Mouse (Mus musculus) forebrain, embryonic 10.5 days (tissue): ENCODE measurements at regions not wholly inside any gene's neighbourhood (a gene's known extent, or its start where the extent isn't known, plus 50 kb on each side); places are given as distances from the start of the nearest gene placed in this dataset.

Experiments used
- DNase-seq: peaks from one replicate; pipeline ENCODE4 v3.0.0-alpha.2; 2017; ENCODE audit warnings: low spot score; ENCODE audit errors: extremely low spot score
- H3K27ac ChIP-seq: fragments of 300-500 bp; sonication (generic); 2 replicates; pipeline ENCODE4 v1.5.1; 2016; ENCODE audit warnings: mild to moderate bottlenecking
- H3K27me3 ChIP-seq: fragments of 300-500 bp; sonication (generic); 2 replicates; pipeline ENCODE4 v1.6.1; 2016; ENCODE audit warnings: mild to moderate bottlenecking; ENCODE audit not compliant: poor library complexity, severe bottlenecking
- H3K36me3 ChIP-seq: fragments of 300-500 bp; sonication (generic); replicated peaks from 2 replicates; pipeline ENCODE4 v1.6.1; 2016; ENCODE audit warnings: mild to moderate bottlenecking, moderate library complexity
- H3K4me1 ChIP-seq: fragments of 300-500 bp; sonication (generic); 2 replicates; pipeline ENCODE4 v1.6.1; 2016
- H3K4me3 ChIP-seq: fragments of 300-500 bp; sonication (generic); 2 replicates; pipeline ENCODE4 v1.5.1; 2016; ENCODE audit warnings: mild to moderate bottlenecking, moderate library complexity
- H3K9me3 ChIP-seq: fragments of 300-500 bp; sonication (generic); 2 replicates; pipeline ENCODE4 v1.6.1; 2016; ENCODE audit warnings: mild to moderate bottlenecking, moderate library complexity
- WGBS: fragments of 180-500 bp; shearing (Covaris S2); methylation state at CpG from one replicate; pipeline ENCODE4 v1.1.7; 2016; 5-methylcytosine and 5-hydroxymethylcytosine counted together

GRCm38 (mm10) chr11:63474831-63475230 is 346.0 kb downstream of the Pmp22 start:
- Histone ChIP-seq H3K4me1 (no peaks in the 10 kb centered on the region), H3K9me3 (peaks cover 5% of the 10 kb centered on the region; the same call in 1 of the 2 replicates), H3K36me3 (no peaks in the 10 kb centered on the region), H3K4me3 (no peak overlapping the region), H3K27ac (no peak overlapping the region), H3K27me3 (peaks cover 3% of the 10 kb centered on the region)
- no peak for DNase-seq
- WGBS: 95% methylated on average over 15 of the region's 15 CpGs

DNA sequence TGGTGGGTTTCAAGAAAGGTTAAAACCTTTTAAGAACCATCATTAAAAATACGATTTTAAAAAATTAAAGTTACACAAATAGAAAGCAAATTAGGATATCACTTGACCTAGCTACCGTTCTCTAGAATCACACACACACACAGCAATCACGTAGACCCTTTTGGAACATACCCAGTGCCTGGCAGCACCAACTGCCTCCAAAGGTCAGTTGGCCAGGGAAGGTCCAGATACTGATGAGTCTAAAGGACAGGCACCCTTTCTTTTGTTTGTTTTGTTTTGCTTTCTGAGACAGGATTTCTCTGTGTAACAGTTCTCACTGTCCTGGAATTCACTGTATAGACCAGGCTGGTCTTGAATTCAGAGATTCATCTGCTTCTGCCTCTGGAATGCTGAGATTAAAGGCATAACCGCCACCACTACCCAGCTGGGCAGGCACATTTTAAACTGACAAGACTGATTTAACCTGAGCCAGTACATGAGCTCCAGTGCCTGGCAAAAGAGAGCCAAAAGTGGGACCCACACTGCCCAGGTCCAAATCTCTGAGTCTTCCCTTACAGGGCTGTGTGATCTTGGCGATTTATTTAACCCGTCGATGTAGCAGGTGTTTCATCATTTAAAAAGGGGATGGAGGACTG is 353.0 kb downstream of the Pmp22 start:
- DNase-seq: no peak
- no peaks in the 10 kb centered on the region for H3K36me3 ChIP-seq
- WGBS: 63% methylated on average over 7 of the region's 7 CpGs
- no peak overlapping the region for H3K27ac ChIP-seq
- peaks cover 50% of the 10 kb centered on the region for H3K27me3 ChIP-seq
- peaks cover 20% of the 10 kb centered on the region; the same call in 1 of the 2 replicates for H3K9me3 ChIP-seq
- H3K4me1 ChIP-seq: peaks cover 15% of the 10 kb centered on the region
- H3K4me3 ChIP-seq: no peak overlapping the region

DNA sequence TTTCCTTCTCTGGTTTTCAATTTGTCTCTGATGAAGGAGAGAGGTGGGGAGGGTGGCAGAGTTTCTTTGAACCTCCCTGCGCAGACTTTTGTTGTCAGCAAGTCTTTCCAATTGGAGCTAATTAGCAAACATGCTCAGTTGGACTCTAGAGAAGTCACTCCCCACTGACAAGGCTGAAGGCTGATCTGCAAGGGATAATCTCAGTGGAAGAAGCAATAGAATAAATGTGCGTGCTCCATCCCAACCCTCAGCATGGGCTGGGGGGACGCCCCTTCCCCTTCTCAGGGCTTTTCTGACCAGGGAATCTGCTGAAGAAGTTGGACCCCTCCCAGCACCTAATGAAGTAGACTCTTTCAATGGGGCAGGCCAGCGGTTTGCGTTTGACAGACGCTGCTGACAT is 353.8 kb downstream of the Pmp22 start:
- WGBS: 13% methylated on average over 6 of the region's 6 CpGs
- no peak for DNase-seq
- Histone ChIP-seq H3K27me3 (peaks cover 55% of the 10 kb centered on the region), H3K27ac (no peak overlapping the region), H3K36me3 (no peaks in the 10 kb centered on the region), H3K9me3 (peaks cover 18% of the 10 kb centered on the region; the same call in 1 of the 2 replicates), H3K4me1 (peaks cover 15% of the 10 kb centered on the region), H3K4me3 (no peak overlapping the region)

- DNase-seq: no peak
- H3K4me3 ChIP-seq: no peak overlapping the region
- H3K27me3 ChIP-seq: peaks cover 32% of the 10 kb centered on the region
- H3K4me1 ChIP-seq: peaks cover 11% of the 10 kb centered on the region
- WGBS: 57% methylated on average over 2 of the region's 2 CpGs
- H3K36me3 ChIP-seq: no peaks in the 10 kb centered on the region
- peaks cover 4% of the 10 kb centered on the region; the same call in 1 of the 2 replicates for H3K9me3 ChIP-seq
- H3K27ac ChIP-seq: no peak overlapping the region
These were observed 358.4 kb downstream of the Pmp22 start for GRCm38 (mm10) chr11:63487203-63487602.

- H3K9me3 ChIP-seq: no peaks in the 10 kb centered on the region
- no peak overlapping the region for H3K27ac ChIP-seq
- H3K36me3 ChIP-seq: no peaks in the 10 kb centered on the region
- WGBS: 83% methylated on average over 5 of the region's 5 CpGs
- H3K27me3 ChIP-seq: no peaks in the 10 kb centered on the region
- H3K4me3 ChIP-seq: no peak overlapping the region
- DNase-seq: no peak
- no peaks in the 10 kb centered on the region for H3K4me1 ChIP-seq
These were observed 373.4 kb downstream of the Pmp22 start for GRCm38 (mm10) chr11:63502181-63502580.

DNA sequence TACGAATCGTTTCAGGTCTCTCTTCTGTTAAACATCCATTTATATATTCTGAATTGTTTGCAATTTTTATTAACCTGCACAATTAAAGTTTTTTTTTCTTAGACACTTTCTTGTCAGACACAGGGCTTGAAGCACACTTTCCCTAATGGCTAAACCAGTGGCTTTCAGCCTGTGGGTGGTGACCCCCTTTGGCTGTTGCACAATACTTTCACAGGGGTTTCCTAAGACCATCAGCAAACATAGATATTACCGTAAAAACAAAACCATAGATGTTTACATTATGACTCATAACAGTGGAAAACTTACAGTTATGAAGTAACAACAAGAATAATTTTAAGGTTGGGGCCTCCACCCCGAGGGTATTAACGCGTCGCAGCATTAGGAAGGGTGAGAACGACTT is 378.6 kb downstream of the Pmp22 start:
- 97% methylated on average over 8 of the region's 8 CpGs for WGBS
- Histone ChIP-seq H3K27me3 (no peaks in the 10 kb centered on the region), H3K36me3 (no peaks in the 10 kb centered on the region), H3K4me1 (no peaks in the 10 kb centered on the region), H3K9me3 (no peaks in the 10 kb centered on the region), H3K27ac (no peak overlapping the region), H3K4me3 (no peak overlapping the region)
- DNase-seq: no peak

DNA sequence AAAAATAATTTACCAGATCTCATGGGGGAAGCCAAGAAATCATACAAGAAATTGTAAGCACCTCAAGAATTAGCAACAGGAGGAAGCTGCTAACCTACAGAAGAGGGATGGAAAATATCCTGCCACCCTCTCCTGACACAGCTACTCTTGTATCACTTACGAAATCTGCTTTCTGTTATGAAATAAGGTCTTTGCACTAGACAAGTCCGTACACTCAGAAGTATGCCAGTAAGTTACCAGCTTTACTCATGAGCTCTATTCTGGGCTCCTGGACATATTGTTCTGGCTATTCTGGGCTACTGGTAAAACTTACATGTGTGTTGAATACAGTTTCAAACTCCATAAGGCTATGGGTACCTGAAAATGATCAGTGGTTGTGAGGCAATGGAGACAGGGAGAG is 379.9 kb downstream of the Pmp22 start:
- DNase-seq: no peak
- Histone ChIP-seq H3K36me3 (no peaks in the 10 kb centered on the region), H3K27ac (no peak overlapping the region), H3K27me3 (no peaks in the 10 kb centered on the region), H3K4me1 (no peaks in the 10 kb centered on the region), H3K9me3 (peaks cover 6% of the 10 kb centered on the region), H3K4me3 (no peak overlapping the region)
- WGBS: 93% methylated on average over 2 of the region's 2 CpGs

DNA sequence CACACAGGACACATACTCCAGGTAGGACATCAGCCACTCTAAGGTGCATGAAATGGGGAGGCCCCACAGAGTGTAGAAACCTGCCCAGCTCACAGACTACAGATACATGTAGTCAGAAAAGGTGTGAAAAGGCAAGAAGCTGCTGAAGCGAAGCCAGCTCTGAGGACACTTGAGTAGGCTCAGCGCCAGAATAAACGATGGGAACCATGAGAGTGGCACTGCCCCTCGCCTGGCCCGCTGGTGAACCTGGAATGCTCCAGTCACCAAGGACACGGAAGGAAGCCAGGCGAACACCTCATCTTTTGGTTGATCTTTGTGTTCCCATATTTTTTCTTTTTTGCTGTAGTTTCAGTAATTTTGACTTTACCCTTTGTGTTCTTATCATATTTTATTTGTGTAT is 381.8 kb downstream of the Pmp22 start:
- no peak overlapping the region for H3K4me3 ChIP-seq
- no peak for DNase-seq

GRCm38 (mm10) chr11:63514615-63515014 is 385.8 kb downstream of the Pmp22 start:
- no peaks in the 10 kb centered on the region for H3K27me3 ChIP-seq
- no peak overlapping the region for H3K27ac ChIP-seq
- H3K4me3 ChIP-seq: no peak overlapping the region
- peaks cover 7% of the 10 kb centered on the region; the same call in 1 of the 2 replicates for H3K4me1 ChIP-seq
- H3K36me3 ChIP-seq: no peaks in the 10 kb centered on the region
- no peak for DNase-seq
- H3K9me3 ChIP-seq: peaks cover 14% of the 10 kb centered on the region
- WGBS: 90% methylated on average over 3 of the region's 3 CpGs

More for the DNA sequence above, 381.8 kb downstream of the Pmp22 start:
- peaks cover 14% of the 10 kb centered on the region for H3K9me3 ChIP-seq
- H3K27me3 ChIP-seq: no peaks in the 10 kb centered on the region
- WGBS: over 99% methylated on average over 7 of the region's 7 CpGs
- H3K36me3 ChIP-seq: no peaks in the 10 kb centered on the region
- no peaks in the 10 kb centered on the region for H3K4me1 ChIP-seq
- H3K27ac ChIP-seq: no peak overlapping the region

DNA sequence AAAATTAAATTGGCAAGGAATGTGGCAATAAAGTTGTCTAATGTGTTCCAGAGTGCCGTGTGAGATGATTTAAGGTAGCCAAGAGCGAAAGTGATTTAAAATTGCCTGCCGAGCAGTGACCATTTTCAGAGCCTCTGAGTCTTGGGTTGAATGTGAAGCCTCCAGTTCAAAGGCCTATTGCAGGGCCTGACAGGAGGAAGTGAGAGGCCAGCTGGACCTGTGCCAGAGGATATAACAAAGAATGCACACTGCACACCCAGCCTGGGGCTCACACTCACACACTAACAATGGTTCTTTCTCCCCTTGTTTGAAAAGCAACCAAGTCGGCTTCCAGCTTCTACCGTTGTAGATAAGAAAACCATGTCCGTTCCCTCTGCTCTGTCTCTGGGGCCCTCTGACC is 390.1 kb downstream of the Pmp22 start:
- Histone ChIP-seq H3K4me3 (no peak overlapping the region), H3K36me3 (no peaks in the 10 kb centered on the region), H3K4me1 (peaks cover 7% of the 10 kb centered on the region; the same call in 1 of the 2 replicates), H3K27ac (no peak overlapping the region), H3K27me3 (no peaks in the 10 kb centered on the region), H3K9me3 (peaks cover 7% of the 10 kb centered on the region)
- WGBS: 80% methylated on average over 6 of the region's 6 CpGs
- no peak for DNase-seq

DNA sequence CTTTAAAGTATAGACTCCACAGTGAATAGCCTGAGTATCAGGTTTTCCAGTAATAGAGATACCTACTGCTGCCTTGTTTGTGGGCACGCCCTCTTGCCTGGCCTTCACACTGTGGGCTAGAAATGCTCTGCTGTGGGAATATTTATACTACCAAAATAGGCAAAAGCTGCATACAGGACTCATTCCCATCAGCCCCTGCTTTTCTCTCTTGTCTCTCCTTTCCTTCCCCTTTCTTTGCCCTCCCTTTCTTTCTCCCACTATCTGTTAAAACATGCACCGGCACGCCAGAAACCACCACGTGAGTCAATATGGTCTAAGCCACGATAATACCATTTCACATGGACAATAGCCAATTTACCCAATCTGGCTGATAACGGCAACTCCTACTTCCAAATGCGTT is 395.5 kb downstream of the Pmp22 start:
- no peak for DNase-seq
- Histone ChIP-seq H3K36me3 (no peaks in the 10 kb centered on the region), H3K27me3 (peaks cover 24% of the 10 kb centered on the region), H3K4me3 (no peak overlapping the region), H3K4me1 (peaks cover 17% of the 10 kb centered on the region), H3K9me3 (no peaks in the 10 kb centered on the region), H3K27ac (no peak overlapping the region)
- WGBS: 70% methylated on average over 7 of the region's 7 CpGs

DNA sequence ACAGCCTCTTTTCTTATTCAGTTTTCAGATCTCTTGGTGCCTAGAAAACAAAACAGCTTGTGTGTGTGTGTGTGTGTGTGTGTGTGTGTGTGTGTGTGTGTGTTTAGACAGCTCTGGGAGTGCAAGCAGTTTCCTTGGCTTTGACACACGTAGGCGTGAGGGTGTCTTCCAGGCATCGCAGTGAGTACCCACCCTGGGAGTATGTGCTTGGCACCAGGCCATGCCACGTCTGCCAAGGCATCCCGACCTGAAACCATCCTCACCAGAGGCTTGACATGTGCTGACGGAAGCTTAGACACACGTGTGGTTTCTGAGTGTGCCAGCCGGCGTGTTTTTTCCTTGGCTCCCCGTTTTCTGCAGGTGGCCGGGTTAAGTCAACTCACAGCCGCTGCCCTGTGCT is 396.6 kb downstream of the Pmp22 start:
- peaks cover 24% of the 10 kb centered on the region for H3K27me3 ChIP-seq
- no peak for DNase-seq
- 88% methylated on average over 12 of the region's 12 CpGs for WGBS
- H3K9me3 ChIP-seq: no peaks in the 10 kb centered on the region
- no peak overlapping the region for H3K27ac ChIP-seq
- H3K4me3 ChIP-seq: no peak overlapping the region
- H3K4me1 ChIP-seq: peaks cover 17% of the 10 kb centered on the region
- no peaks in the 10 kb centered on the region for H3K36me3 ChIP-seq

GRCm38 (mm10) chr11:63525956-63526355 is 396.1 kb downstream of the Hs3st3b1 start:
- Histone ChIP-seq H3K36me3 (no peaks in the 10 kb centered on the region), H3K4me1 (peaks cover 17% of the 10 kb centered on the region), H3K27ac (no peak overlapping the region), H3K27me3 (peaks cover 24% of the 10 kb centered on the region), H3K4me3 (no peak overlapping the region), H3K9me3 (no peaks in the 10 kb centered on the region)
- WGBS: 79% methylated on average over 3 of the region's 3 CpGs
- no peak for DNase-seq
